Mouse (Mus musculus) MEL (cell line): ENCODE results near the gene Calm3. TPM values are rescaled to one million over a fixed set of nuclear protein-coding genes. Genes with fewer than 3 reads are reported as not detected.

Experiments
- DNase-seq: peaks from one replicate; pipeline ENCODE4 v3.0.0; 2011; ENCODE audit warnings: low read depth, low spot score
- H3K27ac ChIP-seq: 2 replicates; pipeline ENCODE4 v1.5.1; 2012; ENCODE audit warnings: low read depth, mild to moderate bottlenecking, control low read depth, low read length, moderate library complexity; ENCODE audit not compliant: control insufficient read depth
- H3K27me3 ChIP-seq, 2 experiments: fragments of 150-350 bp in 1 of 2; sonication (generic) in 1 of 2; 2 replicates each; pipeline ENCODE4 v1.6.1; 2012; ENCODE audit warnings: low read length in 2 of 2, mild to moderate bottlenecking in 2 of 2, improper control_type of control experiment in 1 of 2, moderate library complexity in 1 of 2; ENCODE audit not compliant: insufficient read depth in 2 of 2, control insufficient read depth in 1 of 2
- H3K36me3 ChIP-seq, 2 experiments: 2 replicates each; pipeline ENCODE4 v1.6.1; 2012 to 2014; ENCODE audit warnings: low read length in 2 of 2, improper control_type of control experiment in 1 of 2, inconsistent platforms in 1 of 2, mild to moderate bottlenecking in 1 of 2; ENCODE audit not compliant: insufficient read depth in 2 of 2, control insufficient read depth in 1 of 2
- H3K4me1 ChIP-seq, 2 experiments: fragments of 150-350 bp in 1 of 2; sonication (generic) in 1 of 2; 2 replicates each; pipeline ENCODE4 v1.6.1; 2012; ENCODE audit warnings: low read length in 2 of 2, improper control_type of control experiment in 1 of 2, mild to moderate bottlenecking in 1 of 2; ENCODE audit not compliant: insufficient read depth in 2 of 2, control insufficient read depth in 1 of 2
- H3K4me3 ChIP-seq, 2 experiments: fragments of 150-350 bp in 1 of 2; sonication (generic) in 1 of 2; 2 replicates each; pipeline ENCODE4 v1.5.1; 2012; ENCODE audit warnings: low read depth in 2 of 2, low read length in 2 of 2, mild to moderate bottlenecking in 2 of 2, moderate library complexity in 2 of 2, control low read depth in 1 of 2, improper control_type of control experiment in 1 of 2; ENCODE audit not compliant: control insufficient read depth in 1 of 2, insufficient read depth in 1 of 2
- H3K79me2 ChIP-seq: 2 replicates; pipeline ENCODE4 v1.6.1; 2012; ENCODE audit warnings: mild to moderate bottlenecking, low read length, moderate library complexity; ENCODE audit not compliant: control insufficient read depth, poor library complexity, insufficient read depth
- H3K9ac ChIP-seq: 2 replicates; pipeline ENCODE4 v1.6.1; 2012; ENCODE audit warnings: low read depth, mild to moderate bottlenecking, control low read depth, low read length, moderate library complexity; ENCODE audit not compliant: control insufficient read depth, poor library complexity, severe bottlenecking
- H3K9me3 ChIP-seq: fragments of 150-350 bp; sonication (generic); replicated peaks from 2 replicates; pipeline ENCODE4 v1.6.1; 2012; ENCODE audit warnings: mild to moderate bottlenecking, low read length, improper control_type of control experiment, moderate library complexity; ENCODE audit not compliant: insufficient read depth
- CHD2 ChIP-seq: IDR thresholded peaks from 2 replicates; pipeline ENCODE4 v1.6.1; 2011; ENCODE audit warnings: low read length, improper control_type of control experiment
- CTCF ChIP-seq, 3 experiments: IDR thresholded peaks in 2 of 3; conservative IDR thresholded peaks in 1 of 3; 2 replicates each; pipeline ENCODE4 v1.5.1; 2011 to 2012; ENCODE audit warnings: low read length in 3 of 3, low read depth in 2 of 3, mild to moderate bottlenecking in 2 of 3, improper control_type of control experiment in 1 of 3, inconsistent platforms in 1 of 3, mixed read lengths in 1 of 3, moderate library complexity in 1 of 3; ENCODE audit not compliant: control insufficient read depth in 1 of 3, insufficient read depth in 1 of 3, poor library complexity in 1 of 3, severe bottlenecking in 1 of 3
- E2F4 ChIP-seq: IDR thresholded peaks from 2 replicates; pipeline ENCODE4 v1.6.1; 2011; ENCODE audit warnings: low read depth, low read length, improper control_type of control experiment, borderline replicate concordance
- EP300 ChIP-seq, 2 experiments: IDR thresholded peaks; 2 replicates each; pipeline ENCODE4 v1.6.1; 2011; ENCODE audit warnings: improper control_type of control experiment in 2 of 2, low read length in 2 of 2, low read depth in 1 of 2, mild to moderate bottlenecking in 1 of 2
- ETS1 ChIP-seq: IDR thresholded peaks from 2 replicates; pipeline ENCODE4 v1.6.1; 2012; ENCODE audit warnings: low read depth, mild to moderate bottlenecking, inconsistent platforms, low read length, improper control_type of control experiment, moderate library complexity
- GABPA ChIP-seq: IDR thresholded peaks from 2 replicates; pipeline ENCODE4 v1.6.1; 2012; ENCODE audit warnings: low read depth, mild to moderate bottlenecking, inconsistent platforms, low read length, improper control_type of control experiment, moderate library complexity
- GATA1 ChIP-seq: IDR thresholded peaks from 2 replicates; pipeline ENCODE4 v1.6.1; 2011; ENCODE audit warnings: low read depth, low read length, improper control_type of control experiment
- HCFC1 ChIP-seq: IDR thresholded peaks from 2 replicates; pipeline ENCODE4 v1.6.1; 2012; ENCODE audit warnings: low read depth, mild to moderate bottlenecking, inconsistent platforms, low read length, improper control_type of control experiment, moderate library complexity
- JUND ChIP-seq: IDR thresholded peaks from 2 replicates; pipeline ENCODE4 v1.6.1; 2011; ENCODE audit warnings: low read depth, mild to moderate bottlenecking, improper control_type of control experiment, low read length
- KAT2A ChIP-seq: conservative IDR thresholded peaks from 2 replicates; pipeline ENCODE4 v1.6.1; 2012; ENCODE audit warnings: low read depth, low read length, improper control_type of control experiment, inconsistent platforms
- MAZ ChIP-seq: IDR thresholded peaks from 2 replicates; pipeline ENCODE4 v1.6.1; 2012; ENCODE audit warnings: low read depth, mild to moderate bottlenecking, inconsistent platforms, low read length, improper control_type of control experiment
- MEF2A ChIP-seq: IDR thresholded peaks from 2 replicates; pipeline ENCODE4 v1.6.1; 2014; ENCODE audit warnings: low read depth, mild to moderate bottlenecking, inconsistent platforms, low read length, improper control_type of control experiment; ENCODE audit not compliant: poor library complexity, insufficient replicate concordance, severe bottlenecking; ENCODE audit errors: extremely low read depth
- MXI1 ChIP-seq: IDR thresholded peaks from 2 replicates; pipeline ENCODE4 v1.6.1; 2011; ENCODE audit warnings: mild to moderate bottlenecking, low read depth, low read length, improper control_type of control experiment
- MYC ChIP-seq: IDR thresholded peaks from 2 replicates; pipeline ENCODE4 v1.6.1; 2011; ENCODE audit warnings: low read depth, mild to moderate bottlenecking, low read length, improper control_type of control experiment, moderate library complexity
- NELFE ChIP-seq: IDR thresholded peaks from 2 replicates; pipeline ENCODE4 v1.6.1; 2011; ENCODE audit warnings: low read depth, low read length, improper control_type of control experiment
- NRF1 ChIP-seq: IDR thresholded peaks from 2 replicates; pipeline ENCODE4 v1.6.1; 2014; ENCODE audit warnings: low read depth, mild to moderate bottlenecking, inconsistent platforms, low read length, improper control_type of control experiment, moderate library complexity; ENCODE audit not compliant: poor library complexity, insufficient read depth, severe bottlenecking
- RAD21 ChIP-seq: IDR thresholded peaks from 2 replicates; pipeline ENCODE4 v1.6.1; 2011; ENCODE audit warnings: mild to moderate bottlenecking, low read depth, low read length, improper control_type of control experiment
- RCOR1 ChIP-seq: IDR thresholded peaks from 2 replicates; pipeline ENCODE4 v1.6.1; 2012; ENCODE audit warnings: low read depth, mild to moderate bottlenecking, inconsistent platforms, low read length, improper control_type of control experiment
- SIN3A ChIP-seq: IDR thresholded peaks from 2 replicates; pipeline ENCODE4 v1.6.1; 2012; ENCODE audit warnings: low read length, improper control_type of control experiment, inconsistent platforms
- SMC3 ChIP-seq: IDR thresholded peaks from 2 replicates; pipeline ENCODE4 v1.6.1; 2011; ENCODE audit warnings: low read depth, low read length, improper control_type of control experiment
- UBTF ChIP-seq: IDR thresholded peaks from 2 replicates; pipeline ENCODE4 v1.6.1; 2012; ENCODE audit warnings: low read depth, mild to moderate bottlenecking, inconsistent platforms, low read length, improper control_type of control experiment, moderate library complexity, borderline replicate concordance; ENCODE audit not compliant: insufficient read depth
- USF1 ChIP-seq: IDR thresholded peaks from 2 replicates; pipeline ENCODE4 v1.6.1; 2014; ENCODE audit warnings: low read depth, mild to moderate bottlenecking, inconsistent platforms, low read length, improper control_type of control experiment, moderate library complexity
- USF2 ChIP-seq, 2 experiments: IDR thresholded peaks; 2 replicates each; pipeline ENCODE4 v1.6.1; 2011 to 2012; ENCODE audit warnings: improper control_type of control experiment in 2 of 2, low read length in 2 of 2, borderline replicate concordance in 1 of 2, inconsistent platforms in 1 of 2, low read depth in 1 of 2, mild to moderate bottlenecking in 1 of 2; ENCODE audit not compliant: insufficient read depth in 1 of 2
- ZC3H11A ChIP-seq: IDR thresholded peaks from 2 replicates; pipeline ENCODE4 v1.6.1; 2012; ENCODE audit warnings: low read depth, mild to moderate bottlenecking, inconsistent platforms, low read length, improper control_type of control experiment
- ZNF384 ChIP-seq: IDR thresholded peaks from 2 replicates; pipeline ENCODE4 v1.6.1; 2012; ENCODE audit warnings: low read depth, mild to moderate bottlenecking, inconsistent platforms, low read length, improper control_type of control experiment
- polyA plus RNA-seq, 2 experiments: library from polyadenylated mRNA; stranded (reverse) in 1 of 2; unstranded in 1 of 2; fragments of >175 nt in 1 of 2; fragments of >200 nt in 1 of 2; gene quantifications; 2 replicates each; pipeline versions ENCODE4 v1.2.1 to v1.2.4; 2012; ENCODE audit warnings: low replicate concordance in 2 of 2, low read depth in 1 of 2; ENCODE audit not compliant: insufficient read length in 2 of 2, insufficient read depth in 1 of 2, missing spikeins in 1 of 2
- total RNA-seq: library from RNA; depleted of rRNA; stranded (reverse); fragments of 300-350 nt; gene quantifications from 2 replicates; pipeline ENCODE4 v1.2.3, GENCODE M21; 2012

Calm3 gene
- total and polyA plus RNA-seq, 3 experiments, result 482 to 1,030 (median 515) TPM

GRCm38 (mm10) chr7:16891641-16892351, 32.1 kb downstream of the Calm3 start, which contains the start of gene Gng8:
TSS of gene Gng8 (plus strand) at chr7:16891786.
- no peaks in the 10 kb centered on the region for H3K36me3 ChIP-seq
- H3K27ac ChIP-seq, result no peak within 1 kb of the TSS
- DNase-seq, result peak; percentile 92
- peak within 1 kb of the TSS; percentile 43 to 66 for H3K4me3 ChIP-seq
- H3K79me2 ChIP-seq, result no peaks in the 10 kb centered on the region
- peaks cover 0 to 10% of the 10 kb centered on the region in 2 experiments; a peak in 2 of 4 replicates for H3K4me1 ChIP-seq
- H3K9me3 ChIP-seq, result no peaks in the 10 kb centered on the region
- TF ChIP-seq USF1 (no peak), MXI1 (peak; percentile 66), RCOR1 (no peak), SMC3 (peak; percentile 78), MEF2A (no peak), E2F4 (no peak), CTCF (IDR thresholded peaks at IDR 0.05 in 2 of 3, conservative IDR thresholded peaks at IDR 0.05 in 1 of 3; ENCODE audit: control insufficient read depth in 1 of 3, insufficient read depth in 1 of 3, low read depth in 2 of 3, low read length in 3 of 3, poor library complexity in 1 of 3, severe bottlenecking in 1 of 3) (peak; percentile 62 to 94 (median 88)), ZNF384 (no peak), MYC (0 out of 2 replicates have a peak, but pooled peaks have one; percentile 20), SIN3A (no peak; the same call in 1 of the 2 replicates), JUND (no peak), EP300 (IDR thresholded peaks at IDR 0.05; ENCODE audit: low read depth in 1 of 2, low read length in 2 of 2) (no peak), GATA1 (no peak), RAD21 (peak; percentile 66), ZC3H11A (peak; percentile 49), CHD2 (no peak)
- no peaks in the 10 kb centered on the region for H3K27me3 ChIP-seq
- peak within 1 kb of the TSS; percentile 31 for H3K9ac ChIP-seq

GRCm38 (mm10) chr7:16890944-16891343, 33.0 kb downstream of the Calm3 start:
- no peak for DNase-seq
- H3K27me3 ChIP-seq, result no peaks in the 10 kb centered on the region
- H3K79me2 ChIP-seq, result no peaks in the 10 kb centered on the region

More at GRCm38 (mm10) chr7:16890944-16891343, 33.0 kb downstream of the Calm3 start:
- Histone ChIP-seq H3K27ac (no peak overlapping the region), H3K9me3 (no peaks in the 10 kb centered on the region), H3K36me3 (no peaks in the 10 kb centered on the region), H3K4me1 (peaks cover 0 to 10% of the 10 kb centered on the region in 2 experiments; a peak in 2 of 4 replicates), H3K4me3 (peak overlapping the region; percentile 43 to 66), H3K9ac (no peak overlapping the region)
- TF ChIP-seq NELFE (no peak), GABPA (no peak), MEF2A (no peak), MAZ (no peak), RCOR1 (no peak), EP300 (IDR thresholded peaks at IDR 0.05; ENCODE audit: low read depth in 1 of 2, low read length in 2 of 2) (no peak), NRF1 (no peak), SIN3A (no peak), JUND (no peak), USF2 (IDR thresholded peaks at IDR 0.05; ENCODE audit: borderline replicate concordance in 1 of 2, insufficient read depth in 1 of 2, low read depth in 1 of 2, low read length in 2 of 2) (no peak), GATA1 (no peak), HCFC1 (no peak), KAT2A (no peak), ETS1 (no peak), UBTF (no peak)
